Mouse (Mus musculus): Measurements from ENCODE around the gene Slit1.

Slit1 gene

DNA sequence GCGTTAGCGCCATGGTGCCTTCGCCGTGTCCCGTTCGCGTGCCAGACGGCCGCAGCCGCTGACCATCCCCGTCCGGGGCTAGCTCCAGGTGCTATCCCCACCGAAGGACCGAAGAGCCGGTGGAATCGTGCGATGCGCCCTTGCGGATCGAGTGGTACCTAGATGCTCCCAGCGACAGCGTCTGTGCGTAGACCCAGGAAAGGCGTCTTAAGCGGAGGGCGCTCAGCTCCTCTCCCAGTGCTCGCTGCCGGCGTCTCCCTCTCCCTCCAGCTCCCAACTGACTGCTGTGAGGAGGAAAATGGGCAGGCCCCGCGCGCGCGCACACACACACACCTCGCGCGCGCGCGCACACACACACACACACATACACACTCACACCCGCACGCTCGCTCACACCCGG, at the start of gene Slit1:
Gene Slit1 (minus strand): TSS at position 270 of the 400 bp plus-strand sequence.
- in situ Hi-C loops (cut with MboI), result no loop called here

- in situ Hi-C loops (cut with MboI), result no loop called here
Measured at GRCm38 (mm10) chr19:41792934-41793486, 49.5 kb upstream of the Slit1 start.

DNA sequence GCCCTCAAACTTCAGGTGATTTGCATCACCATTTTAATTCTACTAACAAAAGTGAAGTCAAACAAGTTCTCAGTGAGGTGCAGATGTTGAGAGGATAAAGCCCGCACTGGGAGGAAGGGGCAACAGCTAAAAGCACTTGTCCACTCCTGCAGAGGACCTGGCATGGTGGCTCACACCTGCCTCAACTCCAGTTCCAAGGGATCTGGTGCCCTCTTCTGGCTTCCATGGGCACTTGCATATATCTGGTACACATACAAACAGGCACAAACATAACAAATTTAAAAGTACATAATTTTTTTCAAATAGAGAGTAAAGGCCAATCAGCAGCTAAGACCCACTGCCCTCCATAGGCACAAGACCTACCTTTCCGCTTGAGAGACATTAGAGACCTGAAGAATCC, 47.9 kb upstream of the Slit1 start:
- in situ Hi-C loops (cut with MboI), result no loop called here

DNA sequence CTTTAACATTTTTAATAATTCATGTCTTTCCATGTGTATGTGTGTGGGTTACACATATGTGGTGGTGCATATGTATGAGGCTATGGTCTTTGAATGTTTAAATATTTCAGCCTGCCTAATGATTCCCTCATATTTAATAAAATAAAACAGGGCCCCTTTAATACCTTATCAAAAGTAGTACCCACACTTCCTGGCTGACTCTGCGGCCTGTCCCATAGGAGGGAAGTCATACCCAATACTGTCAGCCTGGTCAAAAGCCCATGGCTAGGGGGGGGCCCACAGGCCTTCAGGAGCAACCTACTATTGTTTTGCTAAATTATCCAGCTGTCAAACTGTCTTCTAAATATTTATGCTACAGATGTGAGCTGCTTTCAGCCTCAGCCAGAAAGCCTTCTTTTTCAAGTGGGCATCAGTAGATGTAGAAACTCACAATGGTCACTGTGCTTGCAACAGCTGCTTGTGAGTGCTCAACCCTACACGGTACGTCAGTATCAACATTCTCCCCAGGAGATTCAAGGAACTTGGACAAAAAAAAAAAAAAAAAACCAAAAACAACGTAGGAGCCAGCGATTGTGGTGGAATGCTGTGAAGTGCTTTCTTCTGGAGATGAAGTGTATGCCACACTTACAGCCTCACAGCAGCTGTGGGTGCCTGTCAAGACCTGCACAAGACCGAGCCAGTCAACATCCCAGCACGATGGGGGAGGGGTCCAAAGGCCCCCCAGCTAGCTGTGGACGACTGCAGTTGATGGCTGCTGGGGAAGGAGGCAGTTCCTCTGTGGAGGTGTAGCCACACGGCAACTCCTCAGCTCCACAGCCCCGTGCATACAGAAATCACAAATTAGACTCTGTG, 45.9 kb upstream of the Slit1 start:
- in situ Hi-C loops (cut with MboI), result no loop called here

GRCm38 (mm10) chr19:41786896-41787295, 43.4 kb upstream of the Slit1 start:
- in situ Hi-C loops (cut with MboI), result no loop called here

DNA sequence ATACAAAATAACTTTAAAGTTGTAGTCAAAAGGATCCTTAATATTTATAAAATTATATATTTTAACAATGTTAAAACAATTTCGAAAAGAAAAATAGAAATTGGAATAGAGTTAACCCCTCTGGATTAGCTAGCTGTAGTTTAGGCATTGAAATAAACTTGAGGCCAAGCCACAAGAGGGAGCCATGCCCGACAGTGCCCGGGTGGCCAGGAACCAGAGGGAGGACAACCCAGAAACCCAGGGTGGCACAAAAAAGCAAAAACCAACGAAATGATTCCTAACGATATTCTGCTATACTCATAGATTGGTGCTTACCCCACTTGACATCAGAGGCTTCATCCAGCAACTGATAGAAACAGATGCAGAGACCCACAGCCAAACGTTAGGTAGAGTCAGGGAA, 34.0 kb upstream of the Slit1 start:
- in situ Hi-C loops (cut with MboI), result no loop called here

- in situ Hi-C loops (cut with MboI), result loop anchor here (10.0 to 25.0 kb wide), 3 partner anchors 114 to 481 kb away; no protein-coding TSS in a partner anchor
Measured at GRCm38 (mm10) chr19:41768711-41769110, 25.2 kb upstream of the Slit1 start.

- in situ Hi-C loops (cut with MboI), result loop anchor here (10.0 to 25.0 kb wide), 3 partner anchors 112 to 479 kb away; no protein-coding TSS in a partner anchor
Measured at GRCm38 (mm10) chr19:41766628-41767027, 23.2 kb upstream of the Slit1 start.

GRCm38 (mm10) chr19:41763870-41764660, 20.6 kb upstream of the Slit1 start:
- in situ Hi-C loops (cut with MboI), result loop anchor here (10.0 to 25.0 kb wide), 3 partner anchors 109 to 477 kb away; no protein-coding TSS in a partner anchor

- in situ Hi-C loops (cut with MboI), result loop anchor here (10.0 to 25.0 kb wide), 3 partner anchors 107 to 474 kb away; no protein-coding TSS in a partner anchor
Measured at GRCm38 (mm10) chr19:41761529-41761928, 18.1 kb upstream of the Slit1 start.

- in situ Hi-C loops (cut with MboI), result loop anchor here (10.0 to 25.0 kb wide), 3 partner anchors 105 to 472 kb away; no protein-coding TSS in a partner anchor
Measured at GRCm38 (mm10) chr19:41759765-41760164, 16.3 kb upstream of the Slit1 start.

GRCm38 (mm10) chr19:41759270-41759669, 15.8 kb upstream of the Slit1 start:
- in situ Hi-C loops (cut with MboI), result loop anchor here (25.0 kb wide), 1 partner anchor 472 kb away; no protein-coding TSS in a partner anchor

DNA sequence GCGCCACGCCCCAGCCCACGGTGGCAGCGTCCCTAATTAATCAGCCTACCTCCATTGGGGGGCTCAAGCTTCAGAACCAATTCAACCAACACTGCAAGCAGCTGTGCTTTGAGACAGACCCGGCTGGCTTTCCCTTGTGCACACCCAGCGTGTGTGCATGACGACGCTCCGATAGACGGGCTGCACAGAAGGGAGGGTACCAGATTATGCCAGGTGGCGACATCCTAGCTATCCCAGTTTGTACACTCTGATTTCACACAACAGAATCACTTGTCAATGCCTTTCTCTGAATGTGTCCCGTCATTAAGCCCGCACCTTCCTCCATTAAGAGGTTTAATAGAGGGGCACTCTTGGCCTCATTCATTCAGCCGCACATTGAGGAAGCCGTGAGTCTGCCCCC, 11.3 kb upstream of the Slit1 start:
- in situ Hi-C loops (cut with MboI), result loop anchor here (25.0 kb wide), 1 partner anchor 467 kb away; no protein-coding TSS in a partner anchor

GRCm38 (mm10) chr19:41751906-41752305, 8.4 kb upstream of the Slit1 start:
- in situ Hi-C loops (cut with MboI), result loop anchor here (25.0 kb wide), 1 partner anchor 465 kb away; no protein-coding TSS in a partner anchor

- in situ Hi-C loops (cut with MboI), result no loop called here
Measured at GRCm38 (mm10) chr19:41747436-41747835, 4.0 kb upstream of the Slit1 start.

GRCm38 (mm10) chr19:41745941-41746557, 2.6 kb upstream of the Slit1 start:
- in situ Hi-C loops (cut with MboI), result no loop called here

DNA sequence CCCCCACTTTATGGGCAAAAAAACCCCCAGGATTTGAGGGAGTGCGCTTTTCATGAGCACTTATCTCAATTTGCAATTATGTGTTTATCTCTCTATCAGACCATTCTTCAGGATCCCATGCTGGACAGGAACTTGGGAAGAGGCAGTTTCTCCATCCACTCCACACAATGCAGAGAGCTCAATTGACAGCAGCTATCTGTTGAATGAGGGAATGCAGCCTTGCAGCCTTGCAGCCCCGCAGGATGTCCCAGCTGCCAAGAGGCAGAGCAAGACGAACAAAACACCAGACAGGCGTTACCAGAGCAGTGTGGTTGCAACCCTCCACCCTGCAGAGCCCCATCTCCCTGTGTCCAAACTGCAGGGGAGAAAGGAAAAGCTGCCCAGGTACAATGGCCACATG, 4.6 kb downstream of the Slit1 start:
- in situ Hi-C loops (cut with MboI), result no loop called here

DNA sequence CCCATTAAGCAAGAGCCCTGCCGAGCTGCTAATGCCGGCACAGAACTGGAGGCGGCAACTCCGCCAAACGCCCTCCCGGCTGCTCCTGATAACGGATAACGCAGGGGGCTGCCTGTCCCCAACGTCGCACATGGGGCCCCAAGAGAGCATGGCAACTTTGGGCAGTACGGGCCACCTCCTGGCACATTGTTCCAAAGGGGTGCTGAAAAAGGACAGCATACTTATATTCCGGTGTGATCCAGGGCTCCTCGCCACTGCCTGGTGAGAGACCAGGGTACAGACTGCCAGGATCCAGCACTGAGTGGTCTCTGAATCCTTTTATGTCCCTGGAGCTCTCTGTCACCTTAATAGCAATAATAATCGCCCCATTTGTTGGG, 5.0 kb downstream of the Slit1 start:
- in situ Hi-C loops (cut with MboI), result no loop called here

GRCm38 (mm10) chr19:41737657-41738428, 5.6 kb downstream of the Slit1 start:
- in situ Hi-C loops (cut with MboI), result no loop called here

- in situ Hi-C loops (cut with MboI), result no loop called here
Measured at GRCm38 (mm10) chr19:41734685-41735084, 8.8 kb downstream of the Slit1 start.

- in situ Hi-C loops (cut with MboI), result no loop called here
Measured at GRCm38 (mm10) chr19:41725491-41725890, 18.0 kb downstream of the Slit1 start.
